Mouse (Mus musculus): ENCODE measurements at regions not wholly inside any gene's neighbourhood (a gene's known extent, or its start where the extent isn't known, plus 50 kb on each side); places are given as distances from the start of the nearest gene placed in this dataset.

- no peak for DNase-seq
These were observed 58.9 kb upstream of the Mbnl1 start for GRCm38 (mm10) chr3:60413749-60414148.

DNA sequence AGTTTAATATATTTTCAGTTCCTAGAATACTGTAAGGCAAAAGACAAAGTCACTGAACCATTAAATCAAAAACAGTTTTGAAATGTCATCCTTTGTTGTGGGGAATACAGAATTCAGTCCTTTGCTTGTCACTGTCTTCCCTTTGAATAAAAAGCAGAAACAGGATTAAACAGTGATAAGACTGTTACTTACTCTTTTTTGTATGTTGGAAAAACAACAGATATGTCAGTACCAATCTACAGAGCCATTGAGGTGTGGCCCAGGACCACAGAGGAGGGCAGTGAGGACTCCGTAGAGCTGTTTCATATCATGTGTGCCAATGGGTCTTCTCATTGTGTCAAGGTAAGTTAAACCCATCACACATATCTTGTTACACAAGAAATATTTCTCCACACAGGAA, 55.6 kb upstream of the Mbnl1 start:
- no peak for DNase-seq

- DNase-seq = no peak
These were observed 54.0 kb upstream of the Mbnl1 start for GRCm38 (mm10) chr3:60418652-60419051.

- no peak for DNase-seq
These were observed 53.4 kb upstream of the Mbnl1 start for GRCm38 (mm10) chr3:60419216-60419615.
